Mouse (Mus musculus): ENCODE measurements around the gene Gm3336. TPM values are rescaled to one million over a fixed set of nuclear protein-coding genes. Genes with fewer than 3 reads are reported as not detected.

Gene Gm3336
- polyA plus RNA-seq, 1 experiment from 2014 or later = 0.54 TPM

- H3K27ac ChIP-seq (ENCODE audit: low read length) = no peak overlapping the region
- no peak overlapping the region for H3K4me2 ChIP-seq (replicated peaks; ENCODE audit: low read depth, low read length)
- no peaks in the 10 kb centered on the region for H3K36me3 ChIP-seq (ENCODE audit: insufficient read depth, low read length)
- ATAC-seq (no peak), DNase-seq (ENCODE audit: low spot score) (no peak)
- 57% methylated on average over 5 of the region's 5 CpGs for WGBS
- H3K9ac ChIP-seq (replicated peaks; ENCODE audit: low read depth) = no peak overlapping the region
- no peaks in the 10 kb centered on the region; the same call in 1 of the 2 replicates for H3K4me1 ChIP-seq (ENCODE audit: insufficient read depth, low read depth, low read length)
- TF ChIP-seq CTCF (IDR thresholded peaks at IDR 0.05) (no peak), EP300 (IDR thresholded peaks at IDR 0.05) (no peak)
- no peaks in the 10 kb centered on the region for H3K9me3 ChIP-seq (ENCODE audit: low read length)
- H3K27me3 ChIP-seq (replicated peaks; ENCODE audit: insufficient read depth, low read length) = peaks cover 40% of the 10 kb centered on the region; the same call in 1 of the 2 replicates
- H3K4me3 ChIP-seq (ENCODE audit: low read depth, low read length) = no peak overlapping the region
Measured at GRCm38 (mm10) chr8:70741661-70742060, 23.3 kb downstream of the Gm3336 start.

GRCm38 (mm10) chr8:70742176-70742575 is 23.8 kb downstream of the Gm3336 start:
- no peaks in the 10 kb centered on the region for H3K9me3 ChIP-seq (ENCODE audit: low read length)
- H3K27ac ChIP-seq (ENCODE audit: low read length) = no peak overlapping the region
- no peak overlapping the region for H3K9ac ChIP-seq (replicated peaks; ENCODE audit: low read depth)
- WGBS = 61% methylated on average over 11 of the region's 11 CpGs
- no peaks in the 10 kb centered on the region for H3K36me3 ChIP-seq (ENCODE audit: insufficient read depth, low read length)
- no peak overlapping the region for H3K4me2 ChIP-seq (replicated peaks; ENCODE audit: low read depth, low read length)
- no peaks in the 10 kb centered on the region; the same call in 1 of the 2 replicates for H3K4me1 ChIP-seq (ENCODE audit: insufficient read depth, low read depth, low read length)
- ATAC-seq = no peak
- peaks cover 40% of the 10 kb centered on the region; the same call in 1 of the 2 replicates for H3K27me3 ChIP-seq (replicated peaks; ENCODE audit: insufficient read depth, low read length)
- no peak for DNase-seq (ENCODE audit: low spot score)
- TF ChIP-seq EP300 (IDR thresholded peaks at IDR 0.05) (no peak), CTCF (IDR thresholded peaks at IDR 0.05) (no peak)
- H3K4me3 ChIP-seq (ENCODE audit: low read depth, low read length) = no peak overlapping the region

GRCm38 (mm10) chr8:70742981-70743655 is 24.8 kb downstream of the Gm3336 start:
- Histone ChIP-seq H3K4me3 (ENCODE audit: low read depth, low read length) (peak overlapping the region; percentile 18; the same call in 1 of the 2 replicates), H3K36me3 (ENCODE audit: insufficient read depth, low read length) (no peaks in the 10 kb centered on the region), H3K27me3 (replicated peaks; ENCODE audit: insufficient read depth, low read length) (peaks cover 40% of the 10 kb centered on the region; the same call in 1 of the 2 replicates), H3K9me3 (ENCODE audit: low read length) (no peaks in the 10 kb centered on the region), H3K27ac (ENCODE audit: low read length) (no peak overlapping the region), H3K4me2 (replicated peaks; ENCODE audit: low read depth, low read length) (0 out of 2 replicates have a peak overlapping the region, but pooled peaks have one; percentile 8), H3K4me1 (ENCODE audit: insufficient read depth, low read depth, low read length) (no peaks in the 10 kb centered on the region; the same call in 1 of the 2 replicates), H3K9ac (replicated peaks; ENCODE audit: low read depth) (no peak overlapping the region)
- 3% methylated on average over 37 of the region's 38 CpGs for WGBS
- TF ChIP-seq CTCF (IDR thresholded peaks at IDR 0.05) (no peak), EP300 (IDR thresholded peaks at IDR 0.05) (no peak)
- DNase-seq (ENCODE audit: low spot score) (no peak), ATAC-seq (peak; percentile 18; the same call in 1 of the 2 replicates)

GRCm38 (mm10) chr8:70743656-70744590 is 25.6 kb downstream of the Gm3336 start:
- Histone ChIP-seq H3K9me3 (ENCODE audit: low read length) (no peaks in the 10 kb centered on the region), H3K4me3 (ENCODE audit: low read depth, low read length) (peak overlapping the region; percentile 18), H3K4me2 (replicated peaks; ENCODE audit: low read depth, low read length) (peak overlapping the region; percentile 37), H3K4me1 (ENCODE audit: insufficient read depth, low read depth, low read length) (no peaks in the 10 kb centered on the region; the same call in 1 of the 2 replicates), H3K27ac (ENCODE audit: low read length) (no peak overlapping the region), H3K9ac (replicated peaks; ENCODE audit: low read depth) (no peak overlapping the region), H3K27me3 (replicated peaks; ENCODE audit: insufficient read depth, low read length) (peaks cover 40% of the 10 kb centered on the region; the same call in 1 of the 2 replicates), H3K36me3 (ENCODE audit: insufficient read depth, low read length) (no peaks in the 10 kb centered on the region)
- DNase-seq (ENCODE audit: low spot score) = peak; percentile 41
- WGBS = 6% methylated on average over 48 of the region's 48 CpGs
- TF ChIP-seq EP300 (IDR thresholded peaks at IDR 0.05) = no peak
- TF ChIP-seq CTCF (IDR thresholded peaks at IDR 0.05) = no peak
- peak; percentile 56 for ATAC-seq

GRCm38 (mm10) chr8:70744806-70745205 is 26.5 kb downstream of the Gm3336 start:
- Histone ChIP-seq H3K4me2 (replicated peaks; ENCODE audit: low read depth, low read length) (no peak overlapping the region), H3K27me3 (replicated peaks; ENCODE audit: insufficient read depth, low read length) (peaks cover 40% of the 10 kb centered on the region; the same call in 1 of the 2 replicates)

More at GRCm38 (mm10) chr8:70744806-70745205, 26.5 kb downstream of the Gm3336 start:
- H3K4me1 ChIP-seq (ENCODE audit: insufficient read depth, low read depth, low read length) = no peaks in the 10 kb centered on the region; the same call in 1 of the 2 replicates
- DNase-seq (ENCODE audit: low spot score) = no peak
- 42% methylated on average over 11 of the region's 11 CpGs for WGBS
- no peak overlapping the region for H3K27ac ChIP-seq (ENCODE audit: low read length)
- no peak overlapping the region for H3K9ac ChIP-seq (replicated peaks; ENCODE audit: low read depth)
- no peak overlapping the region for H3K4me3 ChIP-seq (ENCODE audit: low read depth, low read length)
- ATAC-seq = no peak
- H3K9me3 ChIP-seq (ENCODE audit: low read length) = no peaks in the 10 kb centered on the region
- no peak for TF ChIP-seq EP300 (IDR thresholded peaks at IDR 0.05)
- no peak for TF ChIP-seq CTCF (IDR thresholded peaks at IDR 0.05)
- no peaks in the 10 kb centered on the region for H3K36me3 ChIP-seq (ENCODE audit: insufficient read depth, low read length)
